Mouse (Mus musculus): ENCODE data around the gene Grik5.
A peak's percentile ranks its signal among the peaks of the same experiment; 100 is the strongest.

The Grik5 gene

DNA sequence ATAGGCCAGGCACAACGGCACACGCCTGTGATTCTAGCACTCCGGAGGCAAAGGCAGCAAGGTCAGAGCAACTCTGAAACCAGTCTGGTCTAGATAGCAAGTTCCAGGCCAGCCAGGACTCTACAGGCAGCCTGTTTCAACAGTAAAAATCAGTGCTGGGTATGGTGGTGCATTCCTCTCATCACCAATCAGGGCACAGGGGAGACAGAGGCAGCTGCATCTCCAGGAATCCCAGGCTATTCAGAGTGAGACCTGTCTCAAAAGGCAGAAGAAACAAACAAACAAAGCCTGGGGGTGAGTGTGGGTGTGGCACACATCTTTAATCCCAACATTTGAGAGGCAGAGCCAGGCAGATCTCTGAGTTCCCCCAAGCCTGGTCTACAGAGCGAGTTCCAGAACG, 88.8 kb downstream of the Grik5 start:
- DNase-seq, result no peak

GRCm38 (mm10) chr7:24980439-24980838, 91.7 kb downstream of the Grik5 start:
- no peak for DNase-seq

DNA sequence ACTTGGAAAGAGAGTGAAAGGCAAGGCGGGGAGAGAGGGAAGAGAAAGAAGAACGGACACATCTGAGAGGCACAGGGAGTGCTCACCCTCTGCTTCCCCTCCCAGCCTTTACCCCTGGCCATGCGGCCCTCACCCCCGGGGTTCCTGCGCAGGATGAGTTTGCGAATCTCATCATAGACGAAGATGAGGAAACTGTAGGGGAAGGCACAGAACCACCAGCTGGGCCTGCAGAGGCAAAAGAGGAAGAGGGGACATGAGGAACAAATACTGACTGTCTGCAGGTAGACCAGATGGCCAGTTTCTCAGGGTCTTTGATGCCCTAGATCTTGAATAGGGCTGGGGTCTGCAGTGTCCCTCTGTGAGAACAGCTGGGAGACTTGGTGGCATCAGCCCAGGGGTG, 93.4 kb downstream of the Grik5 start:
- no peak for DNase-seq

DNA sequence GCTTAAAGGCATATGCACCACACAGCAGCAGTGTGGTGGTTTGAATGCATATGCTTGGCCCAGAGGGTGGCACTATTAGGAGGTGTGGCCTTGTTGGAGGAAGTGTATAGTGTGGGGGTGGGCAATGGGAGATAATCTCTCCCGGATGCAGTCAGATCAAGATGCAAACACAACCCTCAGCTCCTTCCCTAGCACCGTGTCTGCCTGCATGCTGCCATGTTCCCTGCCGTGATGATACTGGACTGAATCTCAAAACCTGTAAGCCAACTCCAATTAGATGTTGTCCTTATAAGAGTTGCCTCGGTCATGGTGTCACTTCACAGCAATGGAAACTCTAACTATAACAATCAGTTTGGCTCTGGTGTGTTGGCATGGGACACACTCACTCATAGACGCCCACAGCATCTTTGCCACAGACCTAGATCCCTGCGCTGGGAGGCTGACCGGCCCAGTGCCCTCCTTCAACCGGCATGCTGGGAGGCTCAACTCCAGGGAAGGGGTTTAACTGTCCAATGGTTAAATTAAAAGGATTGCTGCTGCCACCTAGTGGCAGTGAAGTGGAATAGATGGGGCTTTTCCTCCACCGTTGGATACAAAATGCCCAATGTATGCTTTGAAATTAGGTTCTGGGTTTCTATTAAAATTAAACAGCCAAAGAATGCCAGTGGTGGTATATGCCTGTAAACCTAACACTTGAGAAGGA, 97.1 kb downstream of the Grik5 start:
- DNase-seq, result peak; percentile 50

DNA sequence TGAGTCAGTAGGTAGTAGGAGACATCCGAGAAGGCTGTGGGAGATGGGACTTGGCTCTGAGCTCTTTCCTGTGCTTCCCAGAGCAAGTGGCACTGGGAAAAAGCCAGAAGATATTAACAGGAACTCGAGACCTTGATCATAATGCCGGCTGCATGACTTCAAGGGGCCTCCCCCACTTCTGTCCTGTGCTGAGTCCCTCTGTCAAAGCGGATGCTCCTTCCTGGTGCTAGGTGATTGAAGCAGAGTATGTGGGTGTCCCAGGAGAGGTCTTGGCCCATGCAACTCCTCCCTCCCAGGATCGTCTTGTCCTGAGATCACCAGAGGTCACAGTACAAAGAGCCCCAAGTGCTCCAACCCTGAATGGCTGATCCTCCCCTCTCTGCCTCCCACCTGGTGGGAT, 98.2 kb downstream of the Grik5 start:
- no peak for DNase-seq

GRCm38 (mm10) chr7:24973208-24973607, 98.9 kb downstream of the Grik5 start:
- DNase-seq, result no peak

GRCm38 (mm10) chr7:24971972-24972893, 99.9 kb downstream of the Grik5 start, which contains the start of gene Rabac1:
Gene Rabac1 (minus strand): TSS chr7:24972754.
- peak; percentile 80 for DNase-seq

GRCm38 (mm10) chr7:24971261-24971971, 100.7 kb downstream of the Grik5 start:
- peak; percentile 55 for DNase-seq

GRCm38 (mm10) chr7:24970341-24970740, 101.8 kb downstream of the Grik5 start:
- no peak for DNase-seq

DNA sequence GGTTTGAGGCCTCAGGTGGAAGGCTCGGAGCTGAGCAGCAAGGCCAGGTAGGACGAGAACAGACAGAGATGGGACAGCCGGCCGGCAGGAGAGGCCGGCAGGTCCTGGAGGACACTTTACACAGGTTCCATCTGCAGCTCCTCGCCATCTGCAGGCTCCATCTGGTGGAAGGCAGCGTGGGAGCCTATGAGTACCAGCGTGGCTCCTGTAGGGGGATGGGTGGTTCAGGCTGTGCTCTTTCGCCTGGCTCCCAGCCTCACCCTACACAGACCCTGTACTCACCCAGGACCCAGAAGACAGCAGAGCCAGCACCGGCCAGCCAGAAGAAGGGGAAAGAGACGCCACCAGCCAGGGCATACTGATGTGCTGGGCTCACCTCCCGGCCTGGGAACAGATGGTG, 102.3 kb downstream of the Grik5 start:
- no peak for DNase-seq

DNA sequence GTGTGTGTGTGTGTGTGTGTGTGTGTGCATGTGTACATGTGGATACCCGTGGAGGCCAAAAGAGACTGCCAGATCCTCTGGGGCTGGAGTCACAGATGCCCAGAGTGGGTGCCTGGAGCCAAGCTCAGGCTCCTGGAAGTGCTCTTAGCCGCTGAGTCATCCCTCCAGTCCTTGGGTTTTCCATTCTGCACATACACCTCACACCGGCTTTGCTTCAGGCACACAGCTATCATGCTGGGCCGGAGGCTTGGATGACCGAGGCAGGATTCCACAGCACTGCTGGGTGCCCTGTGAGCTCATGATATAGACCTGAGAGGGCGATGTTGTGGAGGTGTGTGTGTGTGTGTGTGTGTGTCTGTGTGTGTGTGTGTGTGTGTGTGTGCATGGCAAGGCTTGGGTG, 103.7 kb downstream of the Grik5 start:
- no peak for DNase-seq

- DNase-seq, result no peak
Observed at GRCm38 (mm10) chr7:24967966-24968365, 104.2 kb downstream of the Grik5 start.

DNA sequence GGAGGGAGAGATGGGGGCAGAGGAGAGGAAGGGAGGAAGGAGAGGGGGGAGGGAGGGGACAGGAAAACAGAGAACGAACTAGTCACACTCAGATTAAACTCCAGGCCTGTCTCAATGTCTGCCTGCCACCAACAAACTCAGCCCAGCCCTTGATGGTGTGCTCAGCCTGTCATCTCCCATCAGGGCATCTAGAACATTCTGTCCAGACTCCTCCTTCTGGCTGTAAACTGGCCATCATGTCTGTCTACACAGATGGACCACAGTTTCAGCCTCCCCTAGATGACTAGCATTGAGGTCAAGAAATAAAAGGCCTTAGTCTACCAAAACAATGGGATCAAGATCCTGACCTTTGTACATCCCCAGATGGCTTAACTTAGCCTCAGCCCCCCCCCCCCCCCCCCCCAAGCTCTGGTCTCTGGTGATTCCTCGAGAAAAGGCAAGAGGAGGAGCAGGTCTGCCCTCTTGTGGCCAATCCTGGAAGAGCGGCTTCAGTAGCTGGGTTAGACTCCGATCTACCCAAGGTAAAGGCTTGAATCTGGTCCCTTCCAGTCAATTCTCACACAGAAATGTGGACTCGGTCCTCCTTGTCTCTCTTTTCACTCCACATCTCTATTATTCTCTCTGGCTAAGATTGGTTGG, 107.1 kb downstream of the Grik5 start:
- peak; percentile 92 for DNase-seq

GRCm38 (mm10) chr7:24964288-24964687, 107.9 kb downstream of the Grik5 start:
- DNase-seq, result no peak
